Mouse (Mus musculus) adrenal gland, adult 10 weeks (tissue): Measurements from ENCODE around the gene A730071L15Rik. TPM values are rescaled to one million over a fixed set of nuclear protein-coding genes. Genes with fewer than 3 reads are reported as not detected.

Experiments
- polyA plus RNA-seq: library from polyadenylated mRNA; stranded (reverse); fragments of 350-450 nt; fragmentation: Illumina TruSeq; extraction: RNeasy Lipid Tissue Mini Kit (QIAGEN cat#74804); gene quantifications from one replicate; pipeline ENCODE4 v1.2.3, GENCODE M21; 2014; ENCODE audit warnings: low read depth, low replicate concordance

The A730071L15Rik gene
- polyA plus RNA-seq: not detected

GRCm38 (mm10) chr11:6199410-6200086, at the start of gene A730071L15Rik:
TSS of gene A730071L15Rik (plus strand) at chr11:6200029.

GRCm38 (mm10) chr11:6200087-6200569, 299 bp downstream of the A730071L15Rik start, which contains the start of gene Nudcd3:
TSS of gene Nudcd3 (minus strand) at chr11:6200415.

GRCm38 (mm10) chr11:6230012-6230411, 30.2 kb downstream of the A730071L15Rik start, which contains the start of gene Npc1l1:
TSS of gene Npc1l1 (minus strand) at chr11:6230143.

Other genes with a start within 250 kb of the A730071L15Rik start
- gene Gck, start 249.9 kb upstream of the A730071L15Rik start, polyA plus RNA-seq: not detected
- gene Ykt6, start 244.3 kb upstream of the A730071L15Rik start, polyA plus RNA-seq: 47.7 TPM
- gene Camk2b, start 133.7 kb upstream of the A730071L15Rik start, polyA plus RNA-seq: 3.1 TPM
- gene Nudcd3, start 386 bp downstream of the A730071L15Rik start, polyA plus RNA-seq: 32.5 TPM
- not detected for gene Npc1l1, start 30.1 kb downstream of the A730071L15Rik start, polyA plus RNA-seq
- 10.8 TPM for gene Ddx56, start 67.7 kb downstream of the A730071L15Rik start, polyA plus RNA-seq
- gene Tmed4, start 74.8 kb downstream of the A730071L15Rik start, polyA plus RNA-seq: 55.3 TPM
- gene Ogdh, start 91.6 kb downstream of the A730071L15Rik start, polyA plus RNA-seq: 192 TPM
- 0.87 TPM for gene Zmiz2, start 189.0 kb downstream of the A730071L15Rik start, polyA plus RNA-seq
- 1,365 TPM for gene Ppia, start 215.4 kb downstream of the A730071L15Rik start, polyA plus RNA-seq
- 21.3 TPM for gene H2afv, start 244.4 kb downstream of the A730071L15Rik start, polyA plus RNA-seq